Mouse (Mus musculus) layer of hippocampus, adult 9-11 months (tissue): ENCODE measurements around the gene Kif7.
A peak's percentile ranks its signal among the peaks of the same experiment; 100 is the strongest.

Experiments used
- DNase-seq: peaks from one replicate; pipeline ENCODE4 v3.0.0; 2022

Kif7 gene

DNA sequence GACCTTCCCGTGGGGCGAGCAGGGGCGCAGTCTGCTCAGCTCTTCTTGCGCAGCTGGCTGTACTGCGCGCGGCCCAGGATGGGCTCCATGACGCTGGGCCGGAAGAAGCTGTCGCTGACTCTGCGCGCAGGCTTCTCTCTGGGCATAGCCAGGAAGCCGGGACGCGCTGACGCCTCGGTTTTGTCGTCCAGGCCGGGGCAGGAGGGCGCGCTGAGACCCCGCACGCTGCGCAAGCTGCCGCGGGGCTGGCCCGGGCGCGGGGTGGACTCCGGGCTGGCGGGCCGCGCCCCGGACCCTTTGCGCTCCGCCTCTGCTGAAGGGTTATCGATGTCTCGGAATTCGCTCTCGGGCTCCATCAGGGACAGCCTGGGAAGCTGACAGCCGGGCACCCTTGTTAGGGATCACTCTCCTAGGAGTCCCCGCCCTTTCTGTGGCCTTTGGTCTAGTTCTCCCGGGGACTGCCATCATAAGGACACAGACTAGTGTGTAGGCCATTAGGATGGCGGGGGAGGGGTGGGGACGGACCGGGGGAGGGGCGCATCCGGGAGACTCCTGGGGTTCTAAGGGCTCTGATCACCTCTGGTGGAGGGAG lies 6.0 kb upstream of the Kif7 start:
- DNase-seq = no peak

DNA sequence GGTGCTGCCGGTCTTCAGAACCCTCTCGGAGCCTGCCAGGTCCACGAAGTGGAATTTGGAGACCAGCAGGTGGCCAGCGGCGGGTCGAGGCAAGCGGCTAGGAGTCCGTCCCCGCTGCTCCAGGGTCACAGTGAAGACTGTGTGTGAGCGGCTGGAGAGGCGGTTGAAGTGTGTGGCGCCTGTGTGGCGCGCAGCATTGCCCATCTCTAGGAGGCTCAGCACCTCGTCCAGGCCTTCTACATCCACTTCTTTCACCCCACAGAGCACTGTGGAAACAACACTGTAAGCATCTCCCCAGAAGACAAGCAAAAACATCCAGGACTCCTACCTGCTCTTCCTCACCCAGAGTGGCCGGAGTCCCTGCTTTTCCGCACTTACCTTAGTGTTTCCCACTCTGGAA lies 4.7 kb downstream of the Kif7 start:
- no peak for DNase-seq

- peak; percentile 43 for DNase-seq
Observed at GRCm38 (mm10) chr7:79710130-79710607, 5.4 kb downstream of the Kif7 start.

DNA sequence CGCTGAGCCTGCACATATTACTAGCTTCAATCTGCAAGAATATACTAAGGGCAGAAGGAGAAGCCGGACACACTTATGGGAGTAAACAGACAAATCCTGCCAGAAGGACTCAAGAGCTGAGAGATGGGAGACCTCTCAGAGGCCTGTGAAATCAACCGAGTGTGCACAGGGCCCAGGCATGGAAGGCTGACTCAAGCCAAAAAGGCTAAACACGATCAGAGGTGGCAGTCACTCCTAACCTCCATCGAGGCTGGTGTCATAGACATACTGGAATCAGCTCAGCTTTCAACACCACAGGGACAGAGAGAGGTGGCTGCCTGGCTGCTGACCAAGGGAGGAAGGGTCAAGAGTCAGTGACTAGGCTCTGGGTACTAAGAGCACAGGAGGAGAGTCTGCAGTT lies 10.3 kb downstream of the Kif7 start:
- DNase-seq = no peak

- no peak for DNase-seq
Observed at GRCm38 (mm10) chr7:79702755-79703154, 12.8 kb downstream of the Kif7 start.

DNA sequence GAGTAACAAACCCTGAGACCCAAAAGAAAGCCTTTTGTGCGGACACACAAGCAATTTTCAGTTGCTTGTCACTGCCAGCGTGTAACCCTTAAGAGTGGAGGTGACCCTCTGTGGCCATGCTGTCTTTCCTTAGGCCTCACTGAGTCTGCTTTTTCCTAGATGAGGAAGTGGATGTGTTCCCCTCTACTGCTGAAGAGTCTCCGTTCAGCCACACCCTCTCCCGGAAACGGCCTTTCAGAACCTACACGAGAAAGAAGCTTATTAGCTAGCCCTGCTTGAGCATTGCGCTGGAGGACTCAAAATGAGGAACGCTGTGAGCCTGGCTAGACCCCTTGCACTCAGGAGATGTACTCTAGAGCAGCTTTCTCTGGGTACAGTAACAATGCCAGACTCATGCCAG lies 19.0 kb downstream of the Kif7 start:
- DNase-seq = no peak

- DNase-seq = no peak
Observed at GRCm38 (mm10) chr7:79680231-79680630, 35.3 kb downstream of the Kif7 start.

DNA sequence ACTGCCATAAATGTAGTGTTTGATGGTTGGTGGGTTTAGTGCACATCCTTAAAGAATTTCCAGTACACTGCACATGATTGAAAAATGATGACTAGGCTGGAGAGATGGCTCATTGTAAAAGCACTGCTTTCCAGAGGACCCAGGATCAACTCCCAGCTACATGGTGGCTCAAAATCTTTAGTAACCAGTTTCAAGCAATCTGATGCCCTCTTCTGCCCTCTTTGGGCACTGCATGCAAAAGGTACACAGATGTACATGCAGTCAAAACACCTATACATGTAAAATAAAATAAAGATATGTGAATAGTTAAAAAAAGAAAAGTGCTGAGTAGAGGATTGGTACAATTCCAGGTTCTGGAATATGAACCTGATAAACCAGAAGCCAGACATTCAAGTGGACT lies 36.3 kb downstream of the Kif7 start:
- DNase-seq = no peak

- DNase-seq = no peak
Observed at GRCm38 (mm10) chr7:79670900-79671604, 44.5 kb downstream of the Kif7 start.

GRCm38 (mm10) chr7:79666690-79667089 lies 48.8 kb downstream of the Kif7 start:
- DNase-seq = no peak

DNA sequence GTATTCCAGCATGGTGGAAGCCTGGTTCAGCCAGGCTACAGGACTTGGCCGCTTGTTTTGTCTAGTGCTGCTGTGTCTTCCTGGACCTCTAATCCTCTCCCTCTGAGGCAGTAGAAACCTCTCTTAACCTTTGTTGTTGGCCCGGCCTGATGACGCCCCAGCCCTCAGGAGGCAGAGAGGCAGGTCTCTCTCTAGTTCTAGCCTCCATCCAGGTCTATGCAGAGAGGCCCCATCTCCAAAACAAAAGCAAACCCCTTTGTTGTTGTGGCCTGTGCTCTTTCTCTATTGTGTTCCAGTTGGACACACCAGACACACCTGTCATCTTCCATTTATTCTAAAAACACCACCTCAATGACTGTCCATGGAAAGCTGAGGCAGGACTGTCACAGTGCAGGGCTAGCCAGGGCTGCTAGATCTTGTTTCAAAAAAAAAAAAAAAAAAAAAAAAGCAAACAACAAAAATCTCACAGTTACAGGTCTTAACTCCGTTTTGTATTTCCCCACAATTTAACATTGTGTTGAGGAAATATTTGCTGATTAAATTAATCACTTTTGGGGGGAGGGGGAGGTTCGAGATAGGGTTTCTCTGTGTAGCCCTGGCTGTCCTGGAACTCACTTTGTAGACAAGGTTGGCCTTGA lies 54.1 kb downstream of the Kif7 start:
- DNase-seq = no peak

GRCm38 (mm10) chr7:79660291-79661150 lies 55.0 kb downstream of the Kif7 start:
- no peak for DNase-seq

- peak; percentile 96 for DNase-seq
Observed at GRCm38 (mm10) chr7:79659578-79660290, 55.8 kb downstream of the Kif7 start, which contains the start of gene Ticrr. Gene Ticrr (plus strand): TSS chr7:79660196.

DNA sequence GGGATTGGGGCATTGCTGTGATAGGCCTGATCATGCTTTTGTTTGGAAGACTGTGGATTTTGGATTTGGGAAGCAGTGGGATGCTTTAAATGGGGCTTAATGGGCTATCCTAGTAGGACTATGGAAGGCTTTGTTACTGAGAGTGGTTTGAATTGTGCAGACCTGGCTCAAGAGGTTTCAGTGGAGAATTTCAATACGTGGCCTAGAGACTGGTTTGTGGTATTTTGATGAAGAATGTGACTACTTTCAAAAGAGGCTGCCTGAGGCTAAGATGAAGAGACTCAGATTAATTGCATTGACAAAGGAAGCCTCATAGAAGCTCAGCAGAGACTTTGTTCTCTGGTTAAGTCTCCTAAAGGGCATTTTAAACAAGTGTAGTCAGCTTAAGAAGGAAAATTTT lies 60.9 kb downstream of the Kif7 start:
- no peak for DNase-seq

DNA sequence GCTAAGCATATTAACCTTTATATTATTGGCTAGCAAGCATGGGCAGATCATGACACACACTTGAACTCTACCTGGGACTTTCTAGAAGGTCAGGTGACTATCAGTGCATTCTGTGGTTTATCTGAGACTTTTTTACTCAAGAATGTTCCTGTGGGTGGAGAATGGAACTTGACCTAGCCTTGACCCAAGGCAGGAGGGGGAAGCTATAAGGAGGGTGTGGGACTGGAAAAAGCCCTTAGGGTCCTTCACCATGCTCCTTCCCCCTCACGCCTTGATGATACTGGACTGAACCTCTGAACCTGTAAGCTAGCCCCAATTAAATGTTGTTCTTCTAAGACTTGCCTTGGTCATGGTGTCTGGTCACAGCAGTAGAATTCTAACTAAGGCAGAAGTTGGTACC lies 61.3 kb downstream of the Kif7 start:
- no peak for DNase-seq

DNA sequence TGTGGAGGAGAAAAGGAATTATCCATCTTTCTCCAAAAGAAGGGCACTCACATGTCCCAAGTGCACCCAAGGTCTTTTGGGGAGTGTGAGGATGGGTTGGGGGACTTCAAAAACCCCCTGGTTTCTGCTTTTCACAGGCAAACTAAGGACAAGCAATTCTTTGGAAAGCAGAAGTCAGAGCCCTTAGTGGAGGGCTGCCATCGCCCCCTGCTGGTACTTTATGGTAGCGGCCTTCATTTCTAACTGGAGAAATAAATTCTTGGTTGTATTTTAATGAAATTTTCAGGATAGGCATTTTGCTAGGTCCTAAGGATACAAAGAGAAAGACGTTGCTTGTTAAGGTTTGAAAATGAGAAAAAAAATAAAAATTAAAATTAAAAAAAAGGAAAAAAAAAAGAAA lies 66.5 kb downstream of the Kif7 start:
- no peak for DNase-seq
